Mouse (Mus musculus): Measurements from ENCODE around the gene Ext2.

DNA sequence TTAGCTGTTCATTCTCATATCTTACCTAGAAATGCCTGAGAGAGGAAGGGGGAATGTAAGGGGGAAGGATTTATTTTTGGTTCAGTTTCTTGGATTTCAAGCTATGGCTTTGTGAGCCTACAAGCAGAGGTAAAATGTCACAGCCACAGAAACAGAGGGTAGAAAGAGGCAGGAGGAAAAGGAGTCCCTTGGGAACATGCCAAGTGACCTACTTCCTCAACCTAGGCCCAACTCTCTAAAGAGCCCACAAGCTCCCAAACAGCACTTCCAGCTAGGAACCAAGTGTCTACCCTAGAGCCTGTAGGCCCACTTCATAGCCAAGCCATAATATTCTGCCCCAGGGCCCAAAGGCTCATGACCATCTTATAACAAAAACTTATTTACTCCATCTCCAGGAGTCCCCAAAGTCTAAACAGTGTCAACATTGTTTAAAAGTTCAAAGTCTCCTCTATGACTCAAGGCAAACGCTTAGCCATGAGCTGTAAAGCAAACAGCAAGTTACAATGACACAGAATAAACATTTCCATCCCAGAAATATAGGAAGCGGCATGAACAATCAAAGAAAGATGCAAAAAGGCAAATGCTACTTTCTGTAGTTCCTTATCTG is 99.1 kb downstream of the Ext2 start:
- TF ChIP-seq CTCF (IDR thresholded peaks at IDR 0.05; ENCODE audit: control insufficient read depth, insufficient read depth, low read length) = no peak
- no peak for TF ChIP-seq POLR2A (IDR thresholded peaks at IDR 0.05; ENCODE audit: borderline replicate concordance, control insufficient read depth, low read depth, low read length)

Data from bone marrow, adult 2 months (tissue).